Mouse (Mus musculus): ENCODE measurements at regions not wholly inside any gene's neighbourhood (a gene's known extent, or its start where the extent isn't known, plus 50 kb on each side); places are given as distances from the start of the nearest gene placed in this dataset.

GRCm38 (mm10) chr3:137547938-137548337, 73.5 kb upstream of the Ddit4l start:
- DNase-seq (ENCODE audit: low spot score) (peak; percentile 53), ATAC-seq (ENCODE audit: insufficient read depth, low FRiP score, low TSS enrichment) (peak; percentile 43)
- Histone ChIP-seq H3K4me3 (ENCODE audit: low read depth, low read length) (0 out of 2 replicates have a peak overlapping the region, but pooled peaks have one; percentile 0), H3K27me3 (ENCODE audit: control insufficient read depth, insufficient read depth, low read length) (no peaks in the 10 kb centered on the region), H3K4me1 (ENCODE audit: control insufficient read depth, insufficient read depth, low read length) (peaks cover 7% of the 10 kb centered on the region; the same call in 1 of the 2 replicates), H3K9me3 (ENCODE audit: control insufficient read depth, low read length) (no peaks in the 10 kb centered on the region), H3K4me2 (ENCODE audit: low read depth) (peak overlapping the region; percentile 46), H3K27ac (ENCODE audit: low read depth, low read length) (no peak overlapping the region), H3K36me3 (ENCODE audit: control insufficient read depth, insufficient read depth, low read length) (no peaks in the 10 kb centered on the region), H3K9ac (ENCODE audit: low read length) (0 out of 2 replicates have a peak overlapping the region, but pooled peaks have one; percentile 18)
- WGBS = under 1% methylated on average over 6 of the region's 6 CpGs

DNA sequence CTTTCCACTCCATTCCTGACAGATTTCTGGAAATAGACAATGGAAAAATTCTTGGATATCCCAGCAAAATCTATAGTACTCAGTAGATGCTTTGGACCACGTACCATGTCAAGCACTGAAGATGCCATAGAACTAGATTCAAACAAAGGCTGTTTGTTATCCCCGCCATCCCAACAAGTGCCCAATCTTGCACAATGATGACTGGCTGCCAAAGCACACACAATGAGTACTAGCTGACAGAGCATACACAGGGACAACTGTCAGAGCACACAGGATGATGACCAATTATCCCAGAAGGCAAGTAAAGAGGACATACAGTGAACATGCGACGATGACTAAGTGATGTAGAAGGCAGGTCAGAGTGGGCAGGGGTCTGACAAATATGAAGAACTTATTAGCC, 70.7 kb upstream of the Ddit4l start:
- H3K4me1 ChIP-seq (ENCODE audit: control insufficient read depth, insufficient read depth, low read length) = peaks cover 7% of the 10 kb centered on the region; the same call in 1 of the 2 replicates
- no peak overlapping the region for H3K4me3 ChIP-seq (ENCODE audit: low read depth, low read length)
- ATAC-seq (ENCODE audit: insufficient read depth, low FRiP score, low TSS enrichment) (no peak), DNase-seq (ENCODE audit: low spot score) (no peak)
- H3K36me3 ChIP-seq (ENCODE audit: control insufficient read depth, insufficient read depth, low read length) = no peaks in the 10 kb centered on the region
- H3K9ac ChIP-seq (ENCODE audit: low read length) = no peak overlapping the region
- no peaks in the 10 kb centered on the region for H3K9me3 ChIP-seq (ENCODE audit: control insufficient read depth, low read length)
- 93% methylated on average over 4 of the region's 4 CpGs for whole genome bisulfite sequencing
- H3K27me3 ChIP-seq (ENCODE audit: control insufficient read depth, insufficient read depth, low read length) = no peaks in the 10 kb centered on the region
- H3K27ac ChIP-seq (ENCODE audit: low read depth, low read length) = no peak overlapping the region
- no peak overlapping the region for H3K4me2 ChIP-seq (ENCODE audit: low read depth)

DNA sequence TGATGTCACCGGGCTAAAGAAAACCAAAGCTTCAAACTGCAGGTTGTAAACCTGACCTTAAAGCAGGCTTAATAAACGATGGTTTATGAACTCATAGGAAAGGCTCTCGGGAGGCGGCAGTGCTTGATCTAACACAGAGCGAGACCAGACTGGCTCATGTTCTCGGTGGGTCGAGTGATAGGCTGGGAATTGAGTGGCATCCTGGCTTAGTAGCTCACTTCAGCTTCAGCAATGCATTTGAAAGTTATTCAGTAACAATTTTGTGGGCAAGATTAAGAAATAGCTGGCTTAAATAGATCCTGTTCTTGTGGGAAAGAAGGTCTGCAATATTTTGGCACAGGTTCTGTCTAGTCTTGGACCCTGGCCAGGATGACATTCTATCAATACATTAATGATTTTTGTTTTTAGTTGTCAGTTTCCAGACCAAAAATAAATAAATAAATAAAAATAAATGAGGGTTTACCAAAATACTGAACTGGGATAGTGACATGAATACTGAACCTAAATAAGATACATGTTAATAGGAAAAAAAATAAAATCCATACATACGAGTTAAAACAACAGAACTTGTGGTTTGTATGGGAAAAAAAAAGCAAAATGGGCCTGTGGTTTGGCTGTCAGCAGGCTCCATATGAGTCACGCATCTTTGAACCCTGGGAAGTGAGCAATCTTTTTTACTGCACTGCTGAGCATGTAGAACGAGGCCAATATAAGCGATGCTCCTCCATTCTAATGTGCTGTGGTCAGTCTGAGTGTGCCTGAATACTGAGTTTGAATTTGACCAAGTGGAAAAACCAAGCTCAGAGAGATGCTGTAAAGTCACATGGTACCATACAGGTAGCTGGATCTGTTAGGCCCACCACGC, 68.7 kb upstream of the Ddit4l start:
- DNase-seq (ENCODE audit: low spot score) (no peak), ATAC-seq (ENCODE audit: insufficient read depth, low FRiP score, low TSS enrichment) (no peak)
- H3K4me2 ChIP-seq (ENCODE audit: low read depth) = no peak overlapping the region
- peaks cover 5% of the 10 kb centered on the region; the same call in 1 of the 2 replicates for H3K4me1 ChIP-seq (ENCODE audit: control insufficient read depth, insufficient read depth, low read length)
- no peaks in the 10 kb centered on the region for H3K36me3 ChIP-seq (ENCODE audit: control insufficient read depth, insufficient read depth, low read length)
- H3K4me3 ChIP-seq (ENCODE audit: low read depth, low read length) = no peak overlapping the region
- no peaks in the 10 kb centered on the region for H3K9me3 ChIP-seq (ENCODE audit: control insufficient read depth, low read length)
- H3K27me3 ChIP-seq (ENCODE audit: control insufficient read depth, insufficient read depth, low read length) = no peaks in the 10 kb centered on the region
- H3K9ac ChIP-seq (ENCODE audit: low read length) = no peak overlapping the region
- 83% methylated on average over 12 of the region's 12 CpGs for WGBS
- H3K27ac ChIP-seq (ENCODE audit: low read depth, low read length) = no peak overlapping the region

DNA sequence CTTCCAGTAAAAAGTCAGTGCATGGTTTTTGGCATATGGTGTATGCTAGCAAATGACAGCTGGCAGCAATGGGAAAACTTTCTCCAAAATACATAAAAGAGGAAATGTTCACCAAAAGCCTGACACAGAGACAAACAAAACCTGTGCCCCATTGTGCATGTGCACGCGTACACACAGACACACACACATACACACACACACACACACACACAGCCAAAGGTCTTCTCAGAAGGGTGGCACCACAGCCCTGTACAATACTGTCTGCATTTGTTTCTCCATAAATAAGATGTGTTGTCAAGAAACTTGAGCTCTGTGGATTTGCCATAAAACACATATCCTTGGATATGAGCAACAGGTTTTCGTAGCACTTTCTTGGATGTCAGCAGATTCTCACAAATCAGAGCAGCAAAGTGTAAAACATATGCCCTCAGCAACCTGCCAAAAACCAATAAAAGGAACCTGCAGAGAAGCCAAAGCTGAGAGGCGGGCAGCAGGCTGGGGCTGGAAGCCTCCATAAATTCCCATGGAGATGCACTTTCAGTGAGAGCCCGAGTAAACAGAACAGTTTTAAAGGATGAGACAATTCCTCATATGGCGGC, 60.5 kb upstream of the Ddit4l start:
- Histone ChIP-seq H3K4me1 (ENCODE audit: control insufficient read depth, insufficient read depth, low read length) (no peaks in the 10 kb centered on the region), H3K27ac (ENCODE audit: low read depth, low read length) (no peak overlapping the region), H3K4me2 (ENCODE audit: low read depth) (no peak overlapping the region), H3K4me3 (ENCODE audit: low read depth, low read length) (no peak overlapping the region), H3K9ac (ENCODE audit: low read length) (no peak overlapping the region), H3K36me3 (ENCODE audit: control insufficient read depth, insufficient read depth, low read length) (no peaks in the 10 kb centered on the region), H3K9me3 (ENCODE audit: control insufficient read depth, low read length) (no peaks in the 10 kb centered on the region), H3K27me3 (ENCODE audit: control insufficient read depth, insufficient read depth, low read length) (no peaks in the 10 kb centered on the region)
- no peak for ATAC-seq (ENCODE audit: insufficient read depth, low FRiP score, low TSS enrichment)
- 45% methylated on average over 6 of the region's 6 CpGs for WGBS
- no peak for DNase-seq (ENCODE audit: low spot score)

GRCm38 (mm10) chr3:137561986-137562385, 59.4 kb upstream of the Ddit4l start:
- Histone ChIP-seq H3K9ac (ENCODE audit: low read length) (no peak overlapping the region), H3K4me1 (ENCODE audit: control insufficient read depth, insufficient read depth, low read length) (no peaks in the 10 kb centered on the region), H3K36me3 (ENCODE audit: control insufficient read depth, insufficient read depth, low read length) (no peaks in the 10 kb centered on the region), H3K4me2 (ENCODE audit: low read depth) (no peak overlapping the region), H3K4me3 (ENCODE audit: low read depth, low read length) (no peak overlapping the region), H3K27ac (ENCODE audit: low read depth, low read length) (no peak overlapping the region), H3K9me3 (ENCODE audit: control insufficient read depth, low read length) (no peaks in the 10 kb centered on the region), H3K27me3 (ENCODE audit: control insufficient read depth, insufficient read depth, low read length) (no peaks in the 10 kb centered on the region)
- ATAC-seq (ENCODE audit: insufficient read depth, low FRiP score, low TSS enrichment) (no peak), DNase-seq (ENCODE audit: low spot score) (no peak)
- WGBS = 82% methylated on average over 2 of the region's 2 CpGs

GRCm38 (mm10) chr3:137563541-137564080, 57.8 kb upstream of the Ddit4l start:
- Histone ChIP-seq H3K4me3 (ENCODE audit: low read depth, low read length) (no peak overlapping the region), H3K9ac (ENCODE audit: low read length) (no peak overlapping the region), H3K27me3 (ENCODE audit: control insufficient read depth, insufficient read depth, low read length) (no peaks in the 10 kb centered on the region), H3K36me3 (ENCODE audit: control insufficient read depth, insufficient read depth, low read length) (no peaks in the 10 kb centered on the region), H3K9me3 (ENCODE audit: control insufficient read depth, low read length) (no peaks in the 10 kb centered on the region), H3K4me1 (ENCODE audit: control insufficient read depth, insufficient read depth, low read length) (no peaks in the 10 kb centered on the region), H3K27ac (ENCODE audit: low read depth, low read length) (no peak overlapping the region), H3K4me2 (ENCODE audit: low read depth) (no peak overlapping the region)
- DNase-seq (ENCODE audit: low spot score) = no peak
- whole genome bisulfite sequencing = 74% methylated on average over 6 of the region's 6 CpGs
- ATAC-seq (ENCODE audit: insufficient read depth, low FRiP score, low TSS enrichment) = no peak

GRCm38 (mm10) chr3:137564282-137564681, 57.1 kb upstream of the Ddit4l start:
- 63% methylated on average over 5 of the region's 5 CpGs for WGBS
- Histone ChIP-seq H3K27ac (ENCODE audit: low read depth, low read length) (no peak overlapping the region), H3K4me1 (ENCODE audit: control insufficient read depth, insufficient read depth, low read length) (no peaks in the 10 kb centered on the region), H3K36me3 (ENCODE audit: control insufficient read depth, insufficient read depth, low read length) (no peaks in the 10 kb centered on the region), H3K4me3 (ENCODE audit: low read depth, low read length) (no peak overlapping the region), H3K9ac (ENCODE audit: low read length) (no peak overlapping the region), H3K4me2 (ENCODE audit: low read depth) (no peak overlapping the region), H3K27me3 (ENCODE audit: control insufficient read depth, insufficient read depth, low read length) (no peaks in the 10 kb centered on the region), H3K9me3 (ENCODE audit: control insufficient read depth, low read length) (no peaks in the 10 kb centered on the region)
- DNase-seq (ENCODE audit: low spot score) (no peak), ATAC-seq (ENCODE audit: insufficient read depth, low FRiP score, low TSS enrichment) (no peak)

GRCm38 (mm10) chr3:137568580-137569313, 52.7 kb upstream of the Ddit4l start:
- Histone ChIP-seq H3K27me3 (ENCODE audit: control insufficient read depth, insufficient read depth, low read length) (no peaks in the 10 kb centered on the region), H3K4me1 (ENCODE audit: control insufficient read depth, insufficient read depth, low read length) (no peaks in the 10 kb centered on the region), H3K9ac (ENCODE audit: low read length) (no peak overlapping the region), H3K4me2 (ENCODE audit: low read depth) (no peak overlapping the region), H3K27ac (ENCODE audit: low read depth, low read length) (no peak overlapping the region), H3K36me3 (ENCODE audit: control insufficient read depth, insufficient read depth, low read length) (no peaks in the 10 kb centered on the region), H3K4me3 (ENCODE audit: low read depth, low read length) (no peak overlapping the region), H3K9me3 (ENCODE audit: control insufficient read depth, low read length) (no peaks in the 10 kb centered on the region)
- ATAC-seq (ENCODE audit: insufficient read depth, low FRiP score, low TSS enrichment) (no peak), DNase-seq (ENCODE audit: low spot score) (no peak)
- WGBS = 84% methylated on average over 2 of the region's 2 CpGs
